Comparison of ENCODE assay signal across 9 mouse cellular contexts in genomic region chr11:82035356-82035755, GRCm38 (mm10). TPM values are rescaled to one million over a fixed set of nuclear protein-coding genes. Genes with fewer than 3 reads are reported as not detected.
DNase-seq lines count a peak whose midpoint lies in the region; ATAC-seq and TF ChIP-seq lines count a peak whose summit lies in the region.
"Had no signal": no experiment of that assay in that cellular context is flagged by ENCODE, and none has a peak within 500 bp of the region (broad histone marks: within the 10 kb centered on the region; RNA-seq: fewer than 3 reads in every experiment).

Gene Ccl2, plus strand, starts transcription at chr11:82035571.

- intact Hi-C loops in heart, adult 2 months (cut with DNase I), result no loop called here

- no peak within 1 kb of the TSS for H3K9ac ChIP-seq in heart, adult 2 months (ENCODE audit: low read depth, low read length)
- H3K9ac ChIP-seq in stomach, embryonic 16.5 days (ENCODE audit: low read length), result no peak within 1 kb of the TSS
- H3K9ac ChIP-seq: neural tube, embryonic 13.5 days had no signal

- no peak for TF ChIP-seq CTCF in heart, adult 2 months (IDR thresholded peaks at IDR 0.05)

- no peaks in the 10 kb centered on the region for H3K36me3 ChIP-seq in heart, adult 2 months (ENCODE audit: control insufficient read depth, insufficient read depth, low read length)
- H3K36me3 ChIP-seq in stomach, embryonic 16.5 days (ENCODE audit: control insufficient read depth, insufficient read depth, low read length), result no peaks in the 10 kb centered on the region
- H3K36me3 ChIP-seq: neural tube, embryonic 13.5 days had no signal

- no peak for TF ChIP-seq EP300 in heart, adult 2 months (IDR thresholded peaks at IDR 0.05; ENCODE audit: insufficient read depth, low read depth, low read length)

- peak; percentile 68; the same call in 1 of the 2 replicates for ATAC-seq in stomach, embryonic 16.5 days (ENCODE audit: insufficient read depth, low FRiP score)
- ATAC-seq in erythroblast, adult 5-6 weeks (replicated peaks; ENCODE audit: low FRiP score, poor library complexity, severe bottlenecking), result no peak

- 8% methylated on average over 5 of the region's 5 CpGs for WGBS in heart, adult 2 months
- 29% methylated on average over 5 of the region's 5 CpGs for WGBS in stomach, embryonic 16.5 days

- peaks cover 17% of the 10 kb centered on the region for H3K4me1 ChIP-seq in heart, adult 2 months (ENCODE audit: control insufficient read depth, insufficient read depth, low read length)
- H3K4me1 ChIP-seq in stomach, embryonic 16.5 days (ENCODE audit: control insufficient read depth, insufficient read depth, low read length), result peaks cover 25% of the 10 kb centered on the region

- H3K27me3 ChIP-seq in heart, adult 2 months (ENCODE audit: control insufficient read depth, insufficient read depth, low read length), result no peaks in the 10 kb centered on the region; the same call in 1 of the 2 replicates
- H3K27me3 ChIP-seq in stomach, embryonic 16.5 days (ENCODE audit: control insufficient read depth, insufficient read depth, low read length), result no peaks in the 10 kb centered on the region
- H3K27me3 ChIP-seq: neural tube, embryonic 13.5 days had no signal

- H3K9me3 ChIP-seq in stomach, embryonic 16.5 days (replicated peaks; ENCODE audit: control insufficient read depth, low read length), result no peaks in the 10 kb centered on the region
- H3K9me3 ChIP-seq: neural tube, embryonic 13.5 days had no signal

- H3K4me2 ChIP-seq in stomach, embryonic 16.5 days (ENCODE audit: low read depth, low read length), result 0 out of 2 replicates have a peak within 1 kb of the TSS, but pooled peaks have one; percentile 6
- H3K4me2 ChIP-seq: neural tube, embryonic 13.5 days had no signal

- H3K4me3 ChIP-seq in heart, adult 2 months, result no peak within 1 kb of the TSS
- no peak within 1 kb of the TSS for H3K4me3 ChIP-seq in stomach, embryonic 16.5 days (replicated peaks; ENCODE audit: low read length)
- H3K4me3 ChIP-seq: neural tube, embryonic 13.5 days had no signal

- no peak within 1 kb of the TSS; the same call in 1 of the 2 replicates for H3K27ac ChIP-seq in heart, adult 2 months
- peak within 1 kb of the TSS; percentile 37 for H3K27ac ChIP-seq in stomach, embryonic 16.5 days (ENCODE audit: low read length)
- H3K27ac ChIP-seq: neural tube, embryonic 13.5 days had no signal

- peak; percentile 71 for DNase-seq in urinary bladder, postnatal 14 days (ENCODE audit: low spot score)
- no peak for DNase-seq in urinary bladder, postnatal 10 days (ENCODE audit: low spot score)
- peak; percentile 83 to 89 for DNase-seq in cerebellum, postnatal 10 days
- DNase-seq in heart, adult 2 months, result peak; percentile 75 to 85
- peak; percentile 19 to 62 for DNase-seq in layer of hippocampus, adult 18-20 months (ENCODE audit: low spot score in 2 of 2)
- DNase-seq in lung, postnatal 10 days, result peak; percentile 88

- peak; percentile 48; the same call in 1 of the 2 replicates for TF ChIP-seq POLR2A in heart, adult 2 months (IDR thresholded peaks at IDR 0.05; ENCODE audit: insufficient read depth, low read depth, low read length)

- no peaks in the 10 kb centered on the region for H3K79me2 ChIP-seq in heart, adult 2 months (replicated peaks; ENCODE audit: control insufficient read depth, insufficient read depth, low read length)

RNA-seq across cellular contexts. Expression of gene Ccl2, which starts in this region (rescaled TPM):
- 1 to 10 TPM; 1.1 to 1.6 TPM for total RNA-seq in heart, adult 2 months (2021)
- 4.6 and 5.5 TPM in 2 replicates for polyA plus RNA-seq in heart, adult 2 months (2012; rRNA removed)
- not detected for total RNA-seq in layer of hippocampus, adult 18-20 months (2021)
- 4.5 and 4.8 TPM in 2 replicates for polyA plus RNA-seq in stomach, embryonic 16.5 days (2015; fragmentation: Nextera tagmentation; extraction: Ambion mirVana)
- total RNA-seq in erythroblast, adult 5-6 weeks (2015; ENCODE audit: low replicate concordance), result 11.5 TPM in 1 of 2 replicates, not detected in the other
- not detected in 2 replicates for total RNA-seq in erythroblast, adult 5-6 weeks (2017; ENCODE audit: low replicate concordance)

Comparison
In these comparisons a context has a peak if more than half of its experiments do, and no peak if none do; other contexts are left out.
1. Peak in DNase-seq in layer of hippocampus, adult 18-20 months; RNA of the gene not detected or under 1 TPM.